Mouse (Mus musculus): ENCODE measurements at regions not wholly inside any gene's neighbourhood (a gene's known extent, or its start where the extent isn't known, plus 50 kb on each side); places are given as distances from the start of the nearest gene placed in this dataset.
"Not testable (repeated sequence)": the region's sequence is repeated elsewhere in the genome, so short reads cannot be mapped to it uniquely, and the experiment has no call there.

GRCm38 (mm10) chr14:104206602-104207001 is 261.2 kb downstream of the Pou4f1 start:
- Histone ChIP-seq H3K4me2 (no peak overlapping the region), H3K9me3 (replicated peaks) (0 out of 2 replicates have a peak, but pooled peaks cover 4% of the 10 kb centered on the region), H3K36me3 (no peaks in the 10 kb centered on the region), H3K27ac (no peak overlapping the region), H3K27me3 (no peaks in the 10 kb centered on the region), H3K9ac (no peak overlapping the region), H3K4me1 (replicated peaks) (no peaks in the 10 kb centered on the region), H3K4me3 (replicated peaks) (no peak overlapping the region)
- no peak for DNase-seq
- ATAC-seq (ENCODE audit: low read depth), result no peak
- WGBS (ENCODE audit: insufficient replicate concordance), result 29% methylated on average over 2 of the region's 2 CpGs

GRCm38 (mm10) chr14:104203239-104203986 is 264.4 kb downstream of the Pou4f1 start:
- H3K36me3 ChIP-seq, result no peaks in the 10 kb centered on the region
- DNase-seq (no peak), ATAC-seq (ENCODE audit: low read depth) (no peak)
- H3K27me3 ChIP-seq, result no peaks in the 10 kb centered on the region
- 63% methylated on average over 17 of the region's 17 CpGs for WGBS (ENCODE audit: insufficient replicate concordance)
- H3K27ac ChIP-seq, result no peak overlapping the region
- H3K9me3 ChIP-seq (replicated peaks), result no peaks in the 10 kb centered on the region
- no peak overlapping the region for H3K9ac ChIP-seq
- H3K4me1 ChIP-seq (replicated peaks), result no peaks in the 10 kb centered on the region
- H3K4me2 ChIP-seq, result no peak overlapping the region
- H3K4me3 ChIP-seq (replicated peaks), result no peak overlapping the region

- ATAC-seq (ENCODE audit: low read depth), result no peak
- Histone ChIP-seq H3K4me3 (replicated peaks) (no peak overlapping the region), H3K4me2 (no peak overlapping the region), H3K27ac (no peak overlapping the region), H3K27me3 (no peaks in the 10 kb centered on the region), H3K9ac (no peak overlapping the region), H3K9me3 (replicated peaks) (no peaks in the 10 kb centered on the region), H3K4me1 (replicated peaks) (no peaks in the 10 kb centered on the region), H3K36me3 (no peaks in the 10 kb centered on the region)
- DNase-seq, result no peak
- WGBS (ENCODE audit: insufficient replicate concordance), result 65% methylated on average over 11 of the region's 11 CpGs
These were observed 274.6 kb downstream of the Pou4f1 start for GRCm38 (mm10) chr14:104193198-104193597.

GRCm38 (mm10) chr14:104175122-104175521 is 292.7 kb downstream of the Pou4f1 start:
- Histone ChIP-seq H3K4me2 (no peak overlapping the region), H3K36me3 (no peaks in the 10 kb centered on the region), H3K4me3 (replicated peaks) (no peak overlapping the region), H3K4me1 (replicated peaks) (no peaks in the 10 kb centered on the region), H3K9me3 (replicated peaks) (no peaks in the 10 kb centered on the region), H3K9ac (no peak overlapping the region), H3K27ac (no peak overlapping the region), H3K27me3 (no peaks in the 10 kb centered on the region)
- ATAC-seq (ENCODE audit: low read depth) (no peak), DNase-seq (no peak)

GRCm38 (mm10) chr14:104146841-104147240 is 302.6 kb upstream of the Ednrb start:
- Histone ChIP-seq H3K27me3 (no peaks in the 10 kb centered on the region), H3K4me1 (replicated peaks) (no peaks in the 10 kb centered on the region), H3K27ac (no peak overlapping the region), H3K4me2 (no peak overlapping the region), H3K9ac (no peak overlapping the region), H3K9me3 (replicated peaks) (no peaks in the 10 kb centered on the region), H3K4me3 (replicated peaks) (no peak overlapping the region), H3K36me3 (no peaks in the 10 kb centered on the region)
- no peak for DNase-seq
- no peak for ATAC-seq (ENCODE audit: low read depth)
- WGBS (ENCODE audit: insufficient replicate concordance), result 47% methylated on average over 5 of the region's 5 CpGs

GRCm38 (mm10) chr14:104145395-104145794 is 301.2 kb upstream of the Ednrb start:
- Histone ChIP-seq H3K9ac (no peak overlapping the region), H3K9me3 (replicated peaks) (no peaks in the 10 kb centered on the region), H3K4me1 (replicated peaks) (no peaks in the 10 kb centered on the region), H3K4me3 (replicated peaks) (no peak overlapping the region), H3K4me2 (no peak overlapping the region), H3K27me3 (no peaks in the 10 kb centered on the region), H3K27ac (no peak overlapping the region), H3K36me3 (no peaks in the 10 kb centered on the region)
- 39% methylated on average over 5 of the region's 5 CpGs for WGBS (ENCODE audit: insufficient replicate concordance)
- no peak for ATAC-seq (ENCODE audit: low read depth)
- no peak for DNase-seq

- Histone ChIP-seq H3K4me3 (replicated peaks) (no peak overlapping the region), H3K9me3 (replicated peaks) (0 out of 2 replicates have a peak, but pooled peaks cover 3% of the 10 kb centered on the region), H3K4me1 (replicated peaks) (no peaks in the 10 kb centered on the region), H3K36me3 (no peaks in the 10 kb centered on the region), H3K27ac (no peak overlapping the region), H3K9ac (no peak overlapping the region), H3K27me3 (no peaks in the 10 kb centered on the region), H3K4me2 (no peak overlapping the region)
- 66% methylated on average over 14 of the region's 14 CpGs for WGBS (ENCODE audit: insufficient replicate concordance)
- DNase-seq (no peak), ATAC-seq (ENCODE audit: low read depth) (no peak)
These were observed 271.1 kb upstream of the Ednrb start for GRCm38 (mm10) chr14:104114986-104115951.

GRCm38 (mm10) chr14:104114182-104114581 is 270.0 kb upstream of the Ednrb start:
- no peaks in the 10 kb centered on the region for H3K9me3 ChIP-seq (replicated peaks)
- no peaks in the 10 kb centered on the region for H3K27me3 ChIP-seq
- WGBS (ENCODE audit: insufficient replicate concordance), result 60% methylated on average over 3 of the region's 3 CpGs
- H3K36me3 ChIP-seq, result no peaks in the 10 kb centered on the region
- ATAC-seq (ENCODE audit: low read depth), result no peak
- no peak overlapping the region for H3K4me2 ChIP-seq
- H3K9ac ChIP-seq, result no peak overlapping the region
- no peaks in the 10 kb centered on the region for H3K4me1 ChIP-seq (replicated peaks)
- no peak overlapping the region for H3K4me3 ChIP-seq (replicated peaks)
- no peak overlapping the region for H3K27ac ChIP-seq
- no peak for DNase-seq

- Histone ChIP-seq H3K9me3 (replicated peaks) (no peaks in the 10 kb centered on the region), H3K4me1 (replicated peaks) (no peaks in the 10 kb centered on the region), H3K36me3 (no peaks in the 10 kb centered on the region), H3K27ac (no peak overlapping the region), H3K4me2 (no peak overlapping the region), H3K27me3 (no peaks in the 10 kb centered on the region), H3K4me3 (replicated peaks) (no peak overlapping the region), H3K9ac (no peak overlapping the region)
- DNase-seq (no peak), ATAC-seq (ENCODE audit: low read depth) (no peak)
- WGBS (ENCODE audit: insufficient replicate concordance), result 63% methylated on average over 2 of the region's 2 CpGs
These were observed 269.2 kb upstream of the Ednrb start for GRCm38 (mm10) chr14:104113448-104113847.

GRCm38 (mm10) chr14:104086381-104086780 is 242.2 kb upstream of the Ednrb start:
- Histone ChIP-seq H3K4me1 (replicated peaks) (no peaks in the 10 kb centered on the region), H3K9ac (no peak overlapping the region), H3K27me3 (no peaks in the 10 kb centered on the region), H3K9me3 (replicated peaks) (no peaks in the 10 kb centered on the region), H3K4me3 (replicated peaks) (no peak overlapping the region), H3K36me3 (no peaks in the 10 kb centered on the region), H3K4me2 (no peak overlapping the region), H3K27ac (no peak overlapping the region)
- ATAC-seq (ENCODE audit: low read depth), result no peak
- DNase-seq, result no peak
- 89% methylated on average over 2 of the region's 2 CpGs for WGBS (ENCODE audit: insufficient replicate concordance)

GRCm38 (mm10) chr14:104064199-104064598 is 220.0 kb upstream of the Ednrb start:
- H3K36me3 ChIP-seq; H3K4me2 ChIP-seq; H3K27me3 ChIP-seq; DNase-seq; H3K4me3 ChIP-seq (replicated peaks); H3K9me3 ChIP-seq (replicated peaks); H3K27ac ChIP-seq; ATAC-seq (ENCODE audit: low read depth); H3K4me1 ChIP-seq (replicated peaks); H3K9ac ChIP-seq: not testable (repeated sequence)
- 22% methylated on average over 1 of the region's 4 CpGs for WGBS (ENCODE audit: insufficient replicate concordance)
